Mouse (Mus musculus): ENCODE data around the gene Gpd1l.

DNA sequence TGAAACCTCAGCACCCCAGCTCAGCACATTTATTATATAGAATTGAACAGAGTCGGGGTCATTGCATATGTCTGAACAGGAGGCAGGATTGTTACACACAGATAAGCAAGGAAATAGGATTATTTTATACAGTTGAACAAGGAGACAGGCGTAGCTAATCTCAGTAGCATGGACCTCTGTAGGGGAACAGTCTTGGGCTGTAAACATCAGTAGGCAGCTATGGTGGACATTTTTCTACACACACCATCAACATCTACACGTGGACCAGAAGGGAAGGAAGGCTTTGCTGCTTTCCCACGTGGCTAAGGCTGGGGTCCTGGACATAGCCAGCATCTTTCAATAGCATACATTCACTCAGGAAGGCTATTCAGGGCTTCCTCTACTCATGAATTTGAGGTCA is 37.9 kb downstream of the Gpd1l start:
- TF ChIP-seq GATA1 (IDR thresholded peaks at IDR 0.05; ENCODE audit: borderline replicate concordance, low read length): no peak
- no peak for TF ChIP-seq FLI1 (IDR thresholded peaks at IDR 0.05; ENCODE audit: low read length)
